In the genomic region with DNA sequence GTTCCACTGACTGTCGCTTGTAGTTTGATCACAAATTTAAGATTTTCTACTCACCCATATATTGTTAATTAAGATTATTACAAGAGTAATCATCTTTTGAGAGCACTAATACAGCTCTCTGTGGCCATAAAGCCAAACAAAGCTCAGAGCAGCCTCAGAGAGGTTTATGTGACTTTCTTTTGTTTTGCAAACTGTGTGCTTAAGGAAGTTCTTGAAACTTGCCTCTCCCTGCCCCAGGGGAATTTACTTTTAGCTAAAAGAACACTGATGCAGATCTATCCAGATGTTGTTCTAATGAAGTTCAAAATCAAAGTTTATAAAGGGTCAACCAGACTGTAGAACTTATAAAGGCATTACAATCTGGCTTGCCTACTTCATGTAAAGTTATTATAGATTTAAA, we compare ENCODE assay signal across 11 mouse cellular contexts. TPM values are rescaled to one million over a fixed set of nuclear protein-coding genes. Genes with fewer than 3 reads are reported as not detected.
"Had no signal": no experiment of that assay in that cellular context is flagged by ENCODE, and none has a peak within 500 bp of the region (broad histone marks: within the 10 kb centered on the region; RNA-seq: fewer than 3 reads in every experiment).

No protein-coding gene starts in this region.

RNA-seq across cellular contexts. Expression of a gene that starts 58.4 kb away (rescaled TPM):
- total RNA-seq: left cerebral cortex, postnatal 10 days; left cerebral cortex, postnatal 14 days; left cerebral cortex, postnatal 25 days; left cerebral cortex, postnatal 36 days; left cerebral cortex, postnatal 4 days; liver, adult 2 months; megakaryocyte progenitor cell, adult 5-6 weeks; megakaryocyte, adult 5-6 weeks; megakaryocyte-erythroid progenitor cell, adult 5-6 weeks; midbrain, postnatal 0 days; monocyte, adult 5-6 weeks had no signal
